Mouse (Mus musculus): Measurements from ENCODE around the gene Cytip.
"Not testable (repeated sequence)": the region's sequence is repeated elsewhere in the genome, so short reads cannot be mapped to it uniquely, and the experiment has no call there.

Cytip gene

DNA sequence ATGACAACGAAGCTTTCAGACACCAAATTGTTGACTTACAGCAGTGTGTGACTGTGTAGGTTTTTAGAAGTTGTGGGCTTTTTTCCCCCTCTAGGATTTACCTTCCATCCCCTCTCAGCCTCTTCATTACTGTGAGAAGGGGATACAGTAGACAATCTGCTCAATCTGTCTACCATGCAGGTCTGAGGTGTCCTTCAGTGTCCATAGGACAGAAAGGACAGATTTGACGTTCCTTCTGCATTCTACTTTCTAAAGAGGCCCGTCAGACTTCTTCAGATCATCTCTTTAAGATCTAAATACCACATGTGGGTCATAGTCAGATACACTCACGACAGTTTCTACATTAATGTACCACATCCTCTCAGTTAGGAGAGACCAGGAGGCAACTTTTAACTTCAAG, 33.5 kb downstream of the Cytip start:
- DNase-seq (ENCODE audit: low spot score) = no peak

DNA sequence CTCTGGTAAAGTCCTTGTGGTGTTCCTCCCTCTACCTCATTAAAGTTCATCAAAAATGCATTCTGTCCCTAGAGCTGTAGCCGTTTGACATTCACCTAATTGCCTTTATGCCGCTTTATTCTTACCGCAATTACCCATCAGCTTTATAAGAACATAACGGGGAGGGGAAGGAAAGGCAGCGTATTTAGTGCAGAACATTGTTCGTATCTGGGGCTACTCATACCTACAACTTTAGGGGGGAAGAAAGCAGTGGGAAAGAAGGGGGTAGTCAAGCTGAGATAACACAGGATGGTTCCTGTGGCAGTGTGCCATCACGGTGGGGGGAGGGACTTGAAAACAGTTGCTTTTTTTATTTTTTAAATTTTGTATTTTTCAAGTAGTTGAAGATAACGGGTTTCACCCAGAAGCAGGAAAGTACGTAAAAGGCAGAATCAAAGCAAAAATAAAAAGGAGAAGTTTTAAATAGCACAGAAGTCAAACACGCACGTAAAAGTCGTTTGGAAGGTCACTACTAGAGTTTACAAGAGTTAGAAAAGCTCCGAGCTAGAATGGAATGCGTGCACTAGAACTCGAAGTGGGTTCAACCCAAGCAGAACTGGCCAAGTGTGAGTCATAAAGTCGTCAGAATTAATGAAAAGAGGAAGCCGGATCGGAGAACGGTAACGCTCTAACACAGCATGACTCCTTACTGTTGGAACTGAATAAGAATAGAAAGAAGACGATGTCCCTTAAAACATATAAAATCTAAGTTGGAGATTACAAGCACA, 34.6 kb downstream of the Cytip start:
- DNase-seq (ENCODE audit: low spot score) = no peak

DNA sequence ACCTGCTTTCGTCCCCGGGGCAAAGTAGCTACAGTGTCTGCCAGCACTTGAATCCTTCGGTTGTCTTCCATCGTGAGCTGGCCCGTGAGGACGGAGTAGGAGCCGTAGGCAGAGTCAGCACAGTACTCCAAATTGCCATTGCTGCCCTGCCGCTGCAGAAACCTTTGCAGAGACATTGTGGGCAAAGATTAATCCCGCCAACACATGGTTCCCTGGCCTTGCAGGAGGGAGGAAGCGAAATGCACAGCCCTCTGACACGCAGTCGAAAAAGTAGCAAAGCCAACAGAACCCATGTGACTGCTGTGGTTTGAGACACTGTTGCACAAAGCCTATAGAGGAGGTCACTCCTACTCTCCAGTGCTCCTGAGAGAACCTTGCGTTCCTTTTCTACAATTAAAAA, 35.5 kb downstream of the Cytip start:
- no peak for DNase-seq (ENCODE audit: low spot score)

DNA sequence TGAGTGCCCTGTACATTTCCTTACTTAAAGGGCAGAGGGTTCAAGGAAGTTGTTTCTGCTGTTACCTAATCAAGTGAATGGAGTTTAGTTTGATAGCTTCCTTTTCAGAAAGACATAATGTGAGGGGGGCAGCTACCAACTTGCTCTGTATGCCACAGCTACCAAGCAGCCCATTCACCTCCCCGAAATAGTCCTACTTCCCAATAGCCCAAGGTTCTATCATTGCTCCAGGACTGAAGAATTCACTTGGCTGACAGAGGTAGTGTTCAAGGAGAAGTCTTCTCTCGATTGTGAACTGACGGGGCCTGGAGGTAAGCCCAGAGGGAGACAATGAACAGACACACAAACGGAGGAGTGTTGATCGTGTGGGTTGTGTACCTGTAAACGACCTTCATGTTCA, 36.2 kb downstream of the Cytip start:
- no peak for DNase-seq (ENCODE audit: low spot score)

DNA sequence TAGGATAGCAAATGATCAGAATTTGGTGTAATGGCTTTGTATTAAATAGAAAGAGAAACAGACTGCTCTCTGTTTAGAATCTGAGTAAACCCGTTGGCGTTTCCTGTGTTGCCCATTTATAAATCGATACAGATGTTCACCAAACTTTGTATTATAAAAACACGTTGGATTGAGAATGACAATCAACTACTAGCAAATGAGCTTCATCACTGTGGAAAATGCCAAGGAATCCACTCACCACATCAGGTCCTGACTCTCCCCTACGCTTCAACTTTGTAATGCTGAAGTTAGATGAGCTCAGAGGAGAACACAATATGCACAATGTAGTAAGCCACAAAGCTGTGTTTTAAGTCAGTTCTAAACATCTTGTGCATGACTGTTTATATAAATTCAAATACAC, 36.8 kb downstream of the Cytip start:
- DNase-seq (ENCODE audit: low spot score) = no peak

DNA sequence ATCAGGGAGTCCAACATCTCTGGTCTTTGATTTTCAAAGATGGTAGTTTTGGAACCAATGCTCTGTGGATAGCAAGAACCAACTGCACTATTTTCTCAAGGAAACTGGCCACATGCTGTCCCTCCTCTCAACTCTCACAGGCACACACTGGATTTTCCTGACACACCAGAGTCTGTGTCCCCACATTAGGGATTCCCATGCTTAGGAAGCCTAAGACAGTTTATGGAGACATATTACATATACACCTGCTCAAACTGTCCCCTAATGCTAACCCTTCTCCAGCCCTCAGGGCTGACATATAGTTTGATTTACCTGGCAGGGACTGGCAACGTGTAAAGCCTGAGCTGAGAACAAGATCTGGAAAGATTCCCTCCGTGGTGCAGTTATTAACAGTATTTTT, 37.2 kb downstream of the Cytip start:
- no peak for DNase-seq (ENCODE audit: low spot score)

DNA sequence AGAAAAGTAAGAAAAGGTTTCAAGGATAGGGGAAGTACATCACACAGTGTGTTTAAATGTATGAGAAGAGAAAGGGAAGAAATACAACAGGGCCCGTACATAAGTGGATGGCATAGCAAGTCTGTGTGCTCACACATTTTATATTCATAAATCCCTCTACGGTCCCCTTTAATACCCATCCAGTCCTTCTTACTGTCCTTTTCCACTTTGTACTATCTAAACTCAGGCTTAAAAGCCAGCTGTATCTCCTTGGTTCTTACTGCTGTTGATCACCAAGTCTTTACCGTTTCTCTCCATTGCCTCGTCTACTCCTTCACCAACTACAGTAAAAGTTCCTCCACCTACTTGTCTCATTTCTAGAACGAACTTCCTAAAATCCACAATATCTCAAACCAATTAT, 37.9 kb downstream of the Cytip start:
- DNase-seq (ENCODE audit: low spot score) = no peak

DNA sequence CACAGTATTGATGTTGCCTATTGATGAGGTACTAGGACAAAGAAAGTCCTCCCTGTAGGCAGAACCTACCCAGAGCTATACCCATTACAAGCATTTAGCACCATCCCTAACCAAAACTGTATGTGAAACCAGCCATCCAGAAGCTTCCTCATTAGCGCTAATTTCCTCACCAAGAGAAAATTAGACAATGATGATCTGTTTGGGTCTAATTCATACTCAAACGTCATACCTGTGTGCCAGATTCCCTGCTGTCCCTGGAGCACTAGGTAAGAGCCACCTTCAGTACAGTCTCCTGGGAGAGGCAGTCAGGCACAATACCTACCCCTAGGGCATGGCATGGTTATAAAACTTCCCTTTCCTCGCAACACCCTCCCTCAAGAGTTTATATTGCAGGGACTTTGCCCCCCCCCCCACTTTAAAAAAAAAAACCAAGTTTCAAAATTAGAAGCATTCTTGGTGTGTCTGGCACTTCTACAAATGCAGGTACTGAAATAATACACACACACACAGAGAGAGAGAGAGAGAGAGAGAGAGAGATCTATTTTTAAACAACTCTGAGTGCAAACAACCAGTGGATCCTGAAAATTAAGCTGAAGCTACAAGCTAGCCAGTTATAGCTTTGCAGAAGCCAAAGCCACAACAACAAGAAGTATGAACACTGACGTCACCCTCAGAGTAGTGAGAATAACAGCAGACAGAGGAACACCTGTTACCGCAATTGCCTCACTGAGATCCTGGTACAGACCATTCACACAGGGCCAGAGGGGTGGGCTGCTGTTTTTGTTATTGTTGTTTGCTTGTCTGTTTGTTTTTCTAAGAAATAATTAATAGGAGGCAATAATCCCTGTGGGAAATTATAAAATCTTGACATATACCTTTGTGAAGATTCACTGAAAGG, 38.6 kb downstream of the Cytip start:
- no peak for DNase-seq (ENCODE audit: low spot score)

DNA sequence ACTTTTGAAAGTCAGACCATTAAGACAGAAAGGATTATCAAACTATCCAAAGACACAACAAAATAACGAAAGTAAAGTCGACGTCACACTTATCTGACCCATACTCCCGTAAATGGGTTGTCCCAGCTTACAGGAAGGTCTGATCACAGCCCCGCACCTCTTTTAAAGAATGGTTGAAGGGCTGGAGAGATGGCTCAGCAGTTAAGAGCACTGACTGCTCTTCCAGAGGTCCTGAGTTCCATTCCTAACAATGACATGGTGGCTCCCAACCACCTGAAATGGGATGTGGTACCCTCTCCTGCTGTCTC, 39.3 kb downstream of the Cytip start:
- DNase-seq (ENCODE audit: low spot score) = no peak

DNA sequence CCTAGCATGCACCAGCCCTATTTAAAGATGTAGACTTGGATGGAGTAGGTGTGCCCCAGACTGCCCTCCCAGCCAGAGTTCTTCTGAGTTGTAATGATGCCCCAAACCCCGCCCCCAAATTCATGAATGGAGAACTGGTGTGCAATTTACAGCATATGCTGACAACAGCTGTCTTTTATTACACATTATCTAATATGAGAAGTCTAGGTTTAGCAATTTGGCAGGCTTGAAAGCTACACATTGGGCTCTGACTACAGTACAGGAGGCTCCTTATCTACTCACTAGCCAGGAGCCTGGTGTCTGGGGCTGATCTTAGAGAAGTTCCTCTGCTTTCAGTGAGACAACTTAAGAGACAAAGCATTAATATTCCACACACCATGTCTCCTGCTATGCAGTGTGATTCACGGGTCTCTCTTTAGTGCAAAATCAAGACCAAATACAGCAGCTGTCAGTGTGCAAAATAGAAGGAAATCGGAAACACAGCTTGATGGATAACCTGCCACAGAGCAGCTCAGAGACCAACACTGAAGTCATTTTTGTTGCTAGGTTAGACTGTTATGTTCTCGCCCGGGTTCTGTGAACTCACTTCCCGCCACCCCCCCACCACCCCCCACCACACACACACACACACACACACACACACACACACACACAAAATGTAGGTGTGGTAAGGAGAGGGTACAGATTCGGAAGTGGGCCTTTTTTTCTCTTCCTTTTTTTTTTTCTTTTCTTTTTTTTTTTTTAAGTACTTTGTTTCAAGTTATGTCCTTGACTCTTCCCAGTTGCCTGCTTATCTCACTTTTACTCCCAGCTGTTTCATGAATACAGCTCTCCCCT, 39.8 kb downstream of the Cytip start:
- no peak for DNase-seq (ENCODE audit: low spot score)

DNA sequence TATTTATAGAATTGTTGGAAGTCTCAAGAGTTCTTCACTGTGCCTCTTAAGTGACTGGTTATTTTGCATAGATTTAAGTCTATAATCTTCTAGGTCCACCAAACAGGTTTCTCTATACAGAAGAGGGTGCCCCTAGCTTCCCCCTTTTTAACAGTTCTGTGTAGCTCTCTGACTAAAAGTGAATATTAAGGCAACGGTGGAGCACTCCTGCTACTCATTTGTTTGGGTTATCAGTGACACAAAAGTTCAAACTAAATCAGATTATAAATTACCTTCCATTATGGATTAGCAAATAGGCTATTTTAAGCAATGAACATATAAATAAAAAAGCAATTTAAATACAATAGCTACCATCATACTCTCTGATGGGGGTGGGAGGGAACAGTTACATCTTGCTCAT, 40.8 kb downstream of the Cytip start:
- no peak for DNase-seq (ENCODE audit: low spot score)

DNA sequence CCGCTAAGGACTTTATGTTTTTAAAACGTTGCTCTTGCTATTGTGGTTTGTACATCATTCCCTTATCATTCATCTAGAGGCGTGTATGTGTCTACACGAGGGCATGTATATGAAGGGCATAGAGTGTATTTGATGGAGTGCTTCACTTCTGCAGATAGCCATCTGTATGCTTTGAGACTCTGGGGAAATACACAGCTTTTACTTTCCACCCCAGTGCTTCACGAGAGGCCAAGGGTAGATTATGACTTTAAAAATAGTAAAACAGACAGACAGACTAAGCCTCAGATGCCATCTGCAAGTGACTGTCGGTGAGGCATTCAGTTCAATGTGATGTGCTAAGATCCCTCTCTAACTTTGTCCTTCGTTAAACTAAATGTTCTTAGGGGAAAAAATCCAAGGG, 41.6 kb downstream of the Cytip start:
- no peak for DNase-seq (ENCODE audit: low spot score)

DNA sequence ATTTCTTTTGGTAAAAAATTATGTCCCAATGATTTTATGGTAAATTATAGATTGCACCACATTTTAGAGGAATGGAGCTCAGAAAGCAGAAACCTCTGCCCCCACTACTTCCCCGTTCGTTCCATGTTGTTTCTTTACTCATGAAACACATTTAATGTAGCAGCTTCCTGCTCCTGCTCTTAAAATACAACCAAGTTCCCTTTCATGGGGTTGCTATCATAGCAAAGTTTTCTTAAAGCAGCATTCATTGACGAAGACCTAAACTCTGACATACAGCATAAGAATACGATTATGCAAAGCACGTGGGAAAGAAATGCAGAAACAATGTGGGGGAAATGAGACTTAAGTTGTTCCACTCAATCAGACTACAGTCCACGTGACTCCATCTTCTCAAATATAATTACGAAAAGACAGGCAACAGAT, 45.3 kb downstream of the Cytip start:
- no peak for DNase-seq (ENCODE audit: low spot score)

DNA sequence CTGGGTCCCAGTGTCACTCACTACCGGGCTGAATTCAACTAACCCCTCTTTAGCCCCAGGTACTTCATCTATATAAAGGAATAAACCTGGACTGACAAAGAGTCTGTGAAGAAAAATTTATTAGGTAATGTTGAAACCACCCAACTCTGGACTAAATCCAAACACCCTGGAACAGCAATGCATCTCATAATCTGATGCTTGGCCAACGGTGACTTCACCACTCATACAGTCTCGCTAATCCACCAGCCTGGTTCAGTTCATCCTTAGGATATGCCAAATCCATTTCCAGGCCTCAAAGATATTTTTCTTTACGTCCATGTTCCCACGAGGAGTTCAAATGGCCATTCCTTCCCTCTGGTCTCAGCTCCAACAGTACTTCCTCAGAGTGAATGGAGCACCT, 48.8 kb downstream of the Cytip start:
- DNase-seq (ENCODE audit: low spot score) = no peak

DNA sequence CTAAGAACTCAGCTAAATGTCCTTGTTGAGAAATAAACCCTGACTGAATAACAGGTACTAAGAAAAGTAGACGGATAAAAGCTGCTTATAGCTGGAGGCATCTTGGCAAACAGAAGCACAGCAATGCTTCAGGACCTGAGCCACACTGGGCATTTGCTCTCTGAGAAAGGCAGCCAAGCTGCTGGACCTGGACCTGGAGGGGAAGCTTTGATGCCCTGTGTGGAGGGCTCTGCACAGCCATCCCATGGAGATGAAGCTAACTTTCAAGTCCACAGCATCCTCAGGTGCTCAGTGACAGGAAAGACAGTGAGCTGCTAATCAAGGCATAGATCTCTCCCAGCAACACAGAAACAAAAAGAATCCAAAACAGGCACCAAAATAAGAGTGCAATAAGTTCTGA, 54.8 kb downstream of the Cytip start:
- no peak for DNase-seq (ENCODE audit: low spot score)

DNA sequence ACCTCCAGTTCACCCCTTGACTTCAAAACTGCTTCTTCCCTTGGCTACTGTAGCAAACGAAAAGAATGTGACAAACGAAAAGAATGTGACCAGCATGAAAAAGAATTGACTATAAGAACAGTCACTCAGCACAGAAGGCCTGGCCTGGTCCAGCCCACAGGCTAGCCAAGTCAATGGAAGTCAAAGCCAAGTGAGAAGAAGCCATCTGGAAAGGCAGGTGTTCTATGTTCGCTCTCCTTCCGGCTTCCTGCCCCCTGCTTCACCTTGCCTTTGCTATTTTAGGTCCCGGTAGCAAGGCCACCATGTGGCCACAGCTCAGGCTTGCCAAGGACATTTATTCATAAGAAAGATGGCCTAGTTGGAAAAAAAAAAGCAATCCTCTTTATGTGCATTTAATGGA, 56.7 kb downstream of the Cytip start:
- no peak for DNase-seq (ENCODE audit: low spot score)

DNA sequence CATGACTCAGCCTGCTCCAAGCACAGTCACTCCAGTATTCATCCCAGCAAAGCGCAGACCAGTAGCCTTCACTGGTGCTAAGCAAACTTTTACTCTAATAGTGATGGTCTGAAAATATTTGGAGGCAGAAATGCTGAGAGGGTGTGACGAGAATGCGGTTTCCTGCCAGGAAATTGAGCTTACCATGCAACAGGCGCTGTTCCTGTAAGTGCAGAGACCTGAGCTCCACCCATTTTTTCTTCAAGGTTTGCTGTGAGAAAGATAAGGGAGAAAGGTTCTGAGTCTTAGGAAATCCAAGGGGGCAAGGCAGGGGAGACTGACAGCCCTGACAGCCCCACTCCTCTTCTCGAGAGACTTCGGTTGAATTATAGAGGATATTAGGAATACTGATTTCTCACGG, 57.7 kb downstream of the Cytip start:
- DNase-seq (ENCODE audit: low spot score) = no peak

DNA sequence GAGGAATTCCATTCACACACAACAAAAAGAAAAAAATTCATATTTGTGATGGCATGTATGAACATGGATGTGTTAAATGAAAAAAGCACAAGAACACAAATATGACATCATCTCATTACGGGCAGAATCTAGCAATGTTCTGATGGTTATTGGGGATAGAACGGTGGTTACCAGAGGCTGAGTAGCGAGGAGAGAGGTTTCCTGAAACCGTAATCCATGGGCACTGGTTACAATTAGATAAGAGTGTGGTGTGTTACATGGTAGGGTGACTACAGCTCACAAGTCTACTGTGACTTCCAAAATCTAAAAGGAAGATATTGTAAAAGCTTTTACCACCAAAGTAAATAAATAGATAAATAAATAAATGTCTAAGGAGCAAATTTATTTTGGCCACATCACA, 58.8 kb downstream of the Cytip start:
- no peak for DNase-seq (ENCODE audit: low spot score)

DNA sequence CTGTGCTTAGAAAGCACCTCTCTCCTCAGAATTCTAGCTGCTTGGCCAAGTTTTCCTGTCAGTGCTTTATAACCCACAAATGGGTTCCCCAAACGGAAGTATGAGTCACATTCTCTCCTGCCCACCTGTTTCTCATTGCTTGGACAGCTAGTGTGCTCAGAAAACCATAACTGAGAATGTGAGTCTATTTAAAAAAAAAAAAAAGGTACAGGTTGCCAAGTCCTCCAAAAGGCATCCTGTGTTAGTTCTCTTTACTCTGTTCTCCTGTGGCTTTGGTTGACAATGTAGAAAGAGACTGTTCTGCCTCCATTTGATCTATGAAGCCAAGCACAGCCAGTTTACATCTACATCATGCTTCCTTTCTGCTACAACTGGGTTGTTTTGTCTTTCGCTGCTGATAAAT, 60.3 kb downstream of the Cytip start:
- no peak for DNase-seq (ENCODE audit: low spot score)

DNA sequence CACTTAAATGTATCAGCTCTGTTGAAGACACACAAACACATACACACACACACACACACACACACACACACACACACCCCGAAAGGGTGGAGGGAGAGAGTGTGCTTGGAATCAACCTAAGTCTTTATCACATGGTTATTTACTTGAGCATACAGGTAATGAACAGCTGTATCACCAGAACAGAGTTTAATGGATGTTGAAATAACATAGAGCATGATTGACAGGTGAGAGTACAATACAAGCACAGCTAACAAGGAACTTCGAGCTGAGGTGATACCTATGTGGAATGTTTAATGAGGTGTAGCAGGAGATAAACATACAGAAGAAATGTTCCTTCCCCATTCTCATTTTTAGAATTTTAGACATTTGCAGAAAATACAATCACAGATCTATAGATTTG, 62.7 kb downstream of the Cytip start:
- no peak for DNase-seq (ENCODE audit: low spot score)

DNA sequence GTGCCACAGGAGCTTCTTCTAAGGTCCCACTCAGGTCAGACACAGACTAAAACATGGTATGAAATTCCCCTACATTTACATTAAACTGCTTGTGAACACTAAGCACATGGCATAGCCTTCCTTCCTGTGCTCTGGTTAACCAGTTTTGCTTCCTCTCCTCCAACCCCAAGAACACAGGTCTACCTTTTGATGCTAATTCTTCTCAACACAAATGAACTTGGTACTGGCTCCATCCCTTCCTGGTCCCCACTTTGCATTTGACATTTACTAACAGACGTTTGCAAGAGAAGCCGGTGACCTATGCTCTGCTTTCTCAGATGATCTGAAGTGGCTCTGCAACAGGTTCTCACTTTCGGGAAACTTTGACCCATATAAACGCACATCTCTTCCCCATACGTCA, 65.4 kb downstream of the Cytip start:
- DNase-seq (ENCODE audit: low spot score) = no peak

DNA sequence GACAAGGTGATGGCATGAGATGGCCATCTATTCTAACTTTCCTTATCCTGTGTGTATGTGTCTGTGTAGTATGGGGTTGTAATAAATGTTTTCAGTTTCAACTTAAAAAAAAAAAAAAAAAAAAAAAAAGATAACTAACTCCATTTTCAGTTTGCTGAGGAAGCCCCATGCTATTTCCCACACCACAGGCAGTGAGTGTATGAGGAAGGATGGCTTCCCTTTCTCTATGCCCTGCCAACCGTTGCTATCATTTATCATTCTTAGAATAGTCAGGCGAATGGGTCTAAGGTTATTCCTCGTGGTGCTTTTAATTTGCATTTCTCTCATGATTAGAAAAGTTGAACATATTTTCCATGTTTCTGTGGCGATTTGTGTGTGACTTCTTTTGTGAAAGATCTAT, 84.2 kb downstream of the Cytip start:
- no peak for DNase-seq (ENCODE audit: low spot score)

DNA sequence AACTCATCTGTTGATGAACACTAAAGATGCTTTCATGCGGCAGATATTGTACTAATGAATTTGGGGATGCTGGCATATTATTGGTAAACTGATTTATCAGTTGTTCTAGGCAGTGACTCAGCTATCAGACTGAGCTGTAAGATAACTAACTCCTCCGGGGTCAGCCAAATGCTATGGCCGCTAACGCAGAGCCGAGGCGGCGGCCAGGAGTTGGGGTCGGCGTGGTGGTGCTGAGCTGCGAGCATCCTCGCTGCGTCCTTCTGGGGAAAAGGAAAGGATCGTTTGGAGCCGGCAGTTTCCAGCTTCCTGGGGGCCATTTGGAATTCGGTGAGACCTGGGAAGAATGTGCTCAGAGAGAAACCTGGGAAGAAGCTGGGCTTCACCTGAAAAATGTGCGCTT, 87.4 kb downstream of the Cytip start:
- not testable (repeated sequence) for DNase-seq (ENCODE audit: low spot score)
